In genomic region chr4:154864961-154865760, GRCm38 (mm10) we compare ENCODE assay signal across 7 mouse cellular contexts. TPM values are rescaled to one million over a fixed set of nuclear protein-coding genes. Genes with fewer than 3 reads are reported as not detected.
DNase-seq lines count a peak whose midpoint lies in the region; ATAC-seq and TF ChIP-seq lines count a peak whose summit lies in the region.

No protein-coding gene starts in this region.

- no peak for ATAC-seq in forebrain, postnatal 0 days
- no peak for ATAC-seq in liver, embryonic 14.5 days (ENCODE audit: insufficient read depth)

- peak overlapping the region; percentile 54 for H3K27ac ChIP-seq in forebrain, postnatal 0 days (ENCODE audit: low read depth, low read length)
- no peak overlapping the region for H3K27ac ChIP-seq in liver, embryonic 14.5 days

- WGBS in forebrain, postnatal 0 days = 82% methylated on average over 18 of the region's 18 CpGs
- 75% methylated on average over 18 of the region's 18 CpGs for WGBS in liver, embryonic 14.5 days (ENCODE audit: insufficient replicate concordance)

- TF ChIP-seq CTCF in forebrain, postnatal 0 days (IDR thresholded peaks at IDR 0.05; ENCODE audit: low read depth) = no peak
- TF ChIP-seq CTCF in liver, embryonic 14.5 days (IDR thresholded peaks at IDR 0.05; ENCODE audit: low read depth) = no peak

- no peaks in the 10 kb centered on the region for H3K27me3 ChIP-seq in forebrain, postnatal 0 days (ENCODE audit: insufficient read depth, low read length)
- H3K27me3 ChIP-seq in liver, embryonic 14.5 days (ENCODE audit: control insufficient read depth, insufficient read depth, low read length) = no peaks in the 10 kb centered on the region

- no peaks in the 10 kb centered on the region for H3K9me3 ChIP-seq in forebrain, postnatal 0 days (ENCODE audit: low read length)
- H3K9me3 ChIP-seq in liver, embryonic 14.5 days (ENCODE audit: control insufficient read depth, low read length) = no peaks in the 10 kb centered on the region

- H3K9ac ChIP-seq in forebrain, postnatal 0 days = peak overlapping the region; percentile 50
- H3K9ac ChIP-seq in liver, embryonic 14.5 days (replicated peaks) = no peak overlapping the region; the same call in 1 of the 2 replicates

- DNase-seq in lung, postnatal 10 days = peak; percentile 32
- no peak for DNase-seq in lung, postnatal 25 days (ENCODE audit: low spot score)
- no peak for DNase-seq in forebrain, postnatal 0 days
- DNase-seq in liver, embryonic 14.5 days (ENCODE audit: low read depth in 3 of 3, low spot score in 3 of 3) = no peak
- peak; percentile 4 for DNase-seq in testis, postnatal 14 days (ENCODE audit: low spot score)
- DNase-seq in layer of hippocampus, adult 9-10 months (ENCODE audit: low spot score) = no peak
- DNase-seq in layer of hippocampus, postnatal 25 days (ENCODE audit: extremely low spot score in 1 of 2, low spot score in 1 of 2) = no peak

- peaks cover 3% of the 10 kb centered on the region; the same call in 1 of the 2 replicates for H3K4me1 ChIP-seq in forebrain, postnatal 0 days (ENCODE audit: insufficient read depth)
- no peaks in the 10 kb centered on the region; a peak in 1 of 4 replicates for H3K4me1 ChIP-seq in liver, embryonic 14.5 days (replicated peaks; ENCODE audit: control insufficient read depth in 2 of 2, insufficient read depth in 2 of 2, low read length in 1 of 2)

- H3K4me3 ChIP-seq in forebrain, postnatal 0 days (ENCODE audit: low read depth, low read length) = no peak overlapping the region
- no peak overlapping the region for H3K4me3 ChIP-seq in liver, embryonic 14.5 days (ENCODE audit: insufficient read depth in 1 of 2, low read depth in 2 of 2, low read length in 2 of 2)

- no peaks in the 10 kb centered on the region for H3K36me3 ChIP-seq in forebrain, postnatal 0 days (ENCODE audit: insufficient read depth)
- H3K36me3 ChIP-seq in liver, embryonic 14.5 days (replicated peaks; ENCODE audit: control insufficient read depth, insufficient read depth, low read depth) = no peaks in the 10 kb centered on the region

- peak overlapping the region; percentile 56 for H3K4me2 ChIP-seq in forebrain, postnatal 0 days (ENCODE audit: low read depth)
- peak overlapping the region; percentile 68 for H3K4me2 ChIP-seq in liver, embryonic 14.5 days (ENCODE audit: low read depth)

- no peak for TF ChIP-seq EP300 in liver, embryonic 14.5 days (IDR thresholded peaks at IDR 0.05; ENCODE audit: low read depth)

RNA-seq across cellular contexts. Expression of gene Mmel1, which starts 4.2 kb away (rescaled TPM):
- 0.43 and 1.5 TPM in 2 replicates for total RNA-seq in forebrain, postnatal 0 days (2014; rRNA removed)
- polyA plus RNA-seq in forebrain, postnatal 0 days (2015; fragmentation: Nextera tagmentation; extraction: Ambion mirVana) = 0.39 and 0.74 TPM in 2 replicates
- polyA plus RNA-seq in liver, embryonic 14.5 days (2012; rRNA removed) = 2.1 and 2.4 TPM in 2 replicates
- 2.7 and 2.9 TPM in 2 replicates for polyA plus RNA-seq in liver, embryonic 14.5 days (2014; fragmentation: Nextera tagmentation; extraction: Ambion mirVana)
- total RNA-seq in layer of hippocampus, postnatal 25 days (2021) = 1 to 10 TPM in 1 of 2 experiments, under 1 TPM in 1; 0.32 to 1.0 TPM

RNA-seq across cellular contexts. Expression of gene Ttc34, which starts 27.9 kb away (rescaled TPM):
- 3.6 and 3.7 TPM in 2 replicates for total RNA-seq in forebrain, postnatal 0 days (2014; rRNA removed)
- polyA plus RNA-seq in forebrain, postnatal 0 days (2015; fragmentation: Nextera tagmentation; extraction: Ambion mirVana) = 4.1 TPM in 2 replicates
- polyA plus RNA-seq in liver, embryonic 14.5 days (2012; rRNA removed) = not detected in 2 replicates
- 0.08 TPM in 1 of 2 replicates, not detected in the other for polyA plus RNA-seq in liver, embryonic 14.5 days (2014; fragmentation: Nextera tagmentation; extraction: Ambion mirVana)
- 1 to 10 TPM; 3.3 to 3.4 TPM for total RNA-seq in layer of hippocampus, postnatal 25 days (2021)

RNA-seq across cellular contexts. Expression of gene Fam213b, which starts 33.8 kb away (rescaled TPM):
- total RNA-seq in forebrain, postnatal 0 days (2014; rRNA removed) = 30.8 and 41.2 TPM in 2 replicates
- 59.7 and 62.1 TPM in 2 replicates for polyA plus RNA-seq in forebrain, postnatal 0 days (2015; fragmentation: Nextera tagmentation; extraction: Ambion mirVana)
- polyA plus RNA-seq in liver, embryonic 14.5 days (2012; rRNA removed) = 4.0 and 5.8 TPM in 2 replicates
- 9.3 and 9.8 TPM in 2 replicates for polyA plus RNA-seq in liver, embryonic 14.5 days (2014; fragmentation: Nextera tagmentation; extraction: Ambion mirVana)
- total RNA-seq in layer of hippocampus, postnatal 25 days (2021) = 10 to 100 TPM; 40.9 to 51.7 TPM

Comparison
In these comparisons a context has a peak if more than half of its experiments do, and no peak if none do; other contexts are left out.
1. DNase-seq: peak in lung, postnatal 10 days (single experiment) and testis, postnatal 14 days (single experiment); none in lung, postnatal 25 days (single experiment), forebrain, postnatal 0 days (single experiment), liver, embryonic 14.5 days (0 of 3), layer of hippocampus, adult 9-10 months (single experiment) and layer of hippocampus, postnatal 25 days (0 of 2).